Mouse (Mus musculus) erythroid progenitor cell, adult 5-6 weeks (primary cell): ENCODE measurements around the gene Kiz. TPM values are rescaled to one million over a fixed set of nuclear protein-coding genes. Genes with fewer than 3 reads are reported as not detected.

Experiments used
- total RNA-seq, 2 experiments: library from RNA; stranded (forward) in 1 of 2; stranded (reverse) in 1 of 2; fragments of 150-400 nt in 1 of 2; fragments of 186-747, 209-891 nt in 1 of 2; gene quantifications; 2 replicates each; pipeline versions ENCODE4 v1.2.3 to v1.2.4; 2015 to 2017; ENCODE audit warnings: low replicate concordance in 2 of 2

Gene Kiz
- total RNA-seq, 2 experiments from 2014 or later, result 28.1 to 41.7 TPM

Other genes starting within 250 kb of the Kiz start
- 38.2 and 44.4 TPM in 2 replicates for gene Xrn2, start 157.1 kb downstream of the Kiz start, total RNA-seq (2015; ENCODE audit: low replicate concordance)
- gene Xrn2, start 157.1 kb downstream of the Kiz start, total RNA-seq (2017; ENCODE audit: low replicate concordance), result 29.5 and 44.0 TPM in 2 replicates
- not detected in 2 replicates for gene Nkx2-4, start 229.6 kb downstream of the Kiz start, total RNA-seq (2015; ENCODE audit: low replicate concordance)
- not detected in 2 replicates for gene Nkx2-4, start 229.6 kb downstream of the Kiz start, total RNA-seq (2017; ENCODE audit: low replicate concordance)